Mouse (Mus musculus) cerebellum, postnatal 4 days (tissue): ENCODE results near the gene Smc4.
A peak's percentile ranks its signal among the peaks of the same experiment; 100 is the strongest.
"Not testable (repeated sequence)": the region's sequence is repeated elsewhere in the genome, so short reads cannot be mapped to it uniquely, and the experiment has no call there.

Source experiments
- DNase-seq, 2 experiments: peaks; one replicate each; pipeline ENCODE4 v3.0.0; 2022; ENCODE audit warnings: low spot score in 2 of 2, mixed read lengths in 1 of 2

Smc4 gene

GRCm38 (mm10) chr3:69017181-69017580 is 12.6 kb downstream of the Smc4 start:
- DNase-seq, result no peak

GRCm38 (mm10) chr3:69018635-69019034 is 14.1 kb downstream of the Smc4 start:
- not testable (repeated sequence) for DNase-seq

DNA sequence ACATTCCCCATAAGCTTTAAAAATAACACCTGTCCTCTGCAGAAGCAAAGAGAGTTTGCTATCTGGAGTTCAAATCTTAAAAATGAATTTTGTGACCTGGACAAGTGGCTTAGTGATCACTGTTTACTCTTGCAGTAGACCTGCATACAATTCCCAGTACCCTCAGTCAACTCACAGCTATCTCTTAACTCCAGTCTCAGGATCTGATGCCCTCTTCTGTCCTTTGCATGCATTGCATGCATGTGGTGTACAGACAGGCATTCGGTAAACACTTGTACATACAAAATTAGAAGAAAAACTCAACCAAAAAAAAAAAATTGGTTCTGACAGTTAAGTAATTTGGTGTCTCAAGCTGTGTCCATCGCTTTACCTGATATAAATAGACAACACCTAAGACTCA is 15.7 kb downstream of the Smc4 start:
- no peak for DNase-seq

DNA sequence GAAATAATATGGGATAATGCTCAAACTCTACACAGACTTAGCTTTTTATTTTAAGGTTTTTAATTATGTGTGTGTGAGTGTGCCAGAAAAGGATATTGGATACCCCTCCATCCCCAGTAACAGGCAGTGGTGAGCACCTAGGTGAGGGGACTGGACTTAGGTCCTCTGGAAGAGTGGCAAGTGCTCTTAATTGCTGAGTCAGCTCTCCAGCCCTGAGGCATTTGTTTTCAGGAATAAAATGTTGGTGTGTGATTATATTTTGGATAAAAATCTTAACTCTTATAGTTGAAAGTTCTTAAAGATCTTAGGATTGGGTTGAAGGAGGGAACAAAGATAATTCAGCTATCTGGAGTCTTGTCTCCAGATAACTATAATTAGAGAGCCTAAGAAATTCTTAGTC is 16.2 kb downstream of the Smc4 start:
- DNase-seq, result no peak

- no peak for DNase-seq
Observed at GRCm38 (mm10) chr3:69026133-69026783, 21.7 kb downstream of the Smc4 start.

- no peak for DNase-seq
Observed at GRCm38 (mm10) chr3:69040105-69040504, 35.6 kb downstream of the Smc4 start.

- DNase-seq, result no peak
Observed at GRCm38 (mm10) chr3:69041298-69041697, 36.8 kb downstream of the Smc4 start.

- no peak for DNase-seq
Observed at GRCm38 (mm10) chr3:69044167-69044591, 39.6 kb downstream of the Smc4 start.

DNA sequence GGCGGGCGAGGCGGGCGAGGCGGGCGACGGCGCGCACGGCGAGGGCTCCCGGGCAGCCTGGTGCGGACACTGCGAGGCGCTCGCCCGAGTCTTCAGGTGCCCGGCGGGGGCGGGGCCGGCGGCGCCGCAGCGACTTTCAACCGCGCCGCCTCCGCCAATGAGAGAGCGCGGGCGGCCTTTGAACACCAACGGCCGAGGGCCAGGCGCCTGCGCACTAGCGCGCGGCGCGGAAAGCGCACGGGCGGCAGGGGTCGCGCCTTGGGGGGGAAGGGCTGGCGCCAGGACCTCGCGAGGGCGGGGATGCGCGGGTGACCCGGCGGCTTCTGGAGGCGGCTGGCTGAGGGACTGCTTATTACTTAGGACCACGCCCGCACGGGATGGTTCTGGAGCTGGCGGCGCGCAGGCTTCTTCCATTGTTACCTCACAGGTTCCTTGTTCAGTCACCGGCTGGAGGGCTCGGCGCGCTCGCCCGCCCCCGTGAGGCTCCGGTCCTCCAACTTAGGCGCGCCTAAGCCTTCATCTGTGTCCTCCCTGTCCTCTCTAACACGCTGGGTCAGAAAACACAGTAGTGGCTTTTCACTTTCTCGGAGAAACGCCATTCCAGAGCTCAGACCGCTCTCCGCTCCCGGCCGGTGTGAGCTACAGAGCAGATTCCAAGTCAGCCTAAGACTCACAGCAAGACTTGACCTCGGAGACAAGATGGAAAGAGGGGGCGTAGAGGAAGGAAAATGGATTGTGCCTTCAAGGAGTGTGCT is 40.3 kb downstream of the Smc4 start, which contains the start of gene Trim59:
Gene Trim59 (minus strand): TSS at position 111 of the 755 bp plus-strand sequence.
- peak; percentile 80 to 93 for DNase-seq

DNA sequence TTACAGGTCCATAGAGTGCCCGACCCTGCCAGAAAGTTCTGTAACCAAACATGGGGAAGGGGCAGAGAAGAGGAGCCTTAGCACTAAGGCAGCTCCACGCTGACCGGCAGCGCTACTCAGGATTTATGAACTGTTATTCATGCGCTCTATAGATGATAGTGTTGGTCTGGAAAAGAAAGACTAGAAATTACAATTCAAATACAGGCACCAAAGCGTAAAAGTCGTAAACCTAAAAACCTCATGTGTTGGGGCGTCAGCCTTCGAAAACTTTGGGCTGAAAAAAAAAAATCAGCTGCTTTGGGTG is 40.8 kb downstream of the Smc4 start:
- no peak for DNase-seq

- no peak for DNase-seq
Observed at GRCm38 (mm10) chr3:69045750-69046149, 41.2 kb downstream of the Smc4 start.

DNA sequence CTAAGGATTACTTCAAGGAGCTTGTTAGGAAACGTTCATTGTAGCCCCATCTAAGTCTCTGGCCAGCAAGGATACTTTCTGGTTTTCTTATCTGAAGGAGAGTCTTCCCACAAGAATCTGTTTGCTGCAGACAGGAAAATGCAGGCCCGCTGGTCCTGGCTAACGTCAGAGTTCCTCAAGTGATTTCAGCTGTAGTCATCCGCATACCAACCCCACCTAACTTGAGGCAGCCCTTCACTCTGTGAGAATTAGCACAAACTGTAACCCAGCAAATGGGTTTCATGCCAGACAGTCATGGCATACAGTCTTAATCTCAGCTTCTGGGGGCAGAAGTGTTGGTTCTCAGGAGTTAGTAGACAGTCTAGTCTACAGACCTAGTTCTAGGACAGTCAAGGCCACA is 42.0 kb downstream of the Smc4 start:
- DNase-seq, result no peak

- no peak for DNase-seq
Observed at GRCm38 (mm10) chr3:69047684-69048083, 43.1 kb downstream of the Smc4 start.

- no peak for DNase-seq
Observed at GRCm38 (mm10) chr3:69049011-69049410, 44.5 kb downstream of the Smc4 start.

DNA sequence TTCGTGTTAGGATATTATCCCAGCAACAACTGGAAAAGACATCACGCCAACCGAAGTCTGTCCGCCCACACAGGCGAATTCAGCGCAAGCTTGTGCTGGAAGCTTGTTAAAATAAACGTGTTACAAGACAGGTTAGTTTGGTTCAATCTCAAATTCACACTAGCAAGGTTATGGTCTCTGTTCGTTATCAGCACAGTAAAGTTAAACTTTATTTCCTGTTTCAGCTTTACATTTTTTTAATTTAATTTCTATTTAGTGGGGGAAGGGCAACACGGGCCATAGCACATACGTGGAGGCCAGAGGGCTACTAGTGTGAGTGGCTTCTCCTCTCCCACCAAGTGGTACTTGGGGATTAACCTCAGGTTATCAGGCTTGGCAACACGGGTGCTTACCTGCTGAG is 47.4 kb downstream of the Smc4 start:
- no peak for DNase-seq

GRCm38 (mm10) chr3:69054760-69055432 is 50.4 kb downstream of the Smc4 start:
- DNase-seq, result no peak

DNA sequence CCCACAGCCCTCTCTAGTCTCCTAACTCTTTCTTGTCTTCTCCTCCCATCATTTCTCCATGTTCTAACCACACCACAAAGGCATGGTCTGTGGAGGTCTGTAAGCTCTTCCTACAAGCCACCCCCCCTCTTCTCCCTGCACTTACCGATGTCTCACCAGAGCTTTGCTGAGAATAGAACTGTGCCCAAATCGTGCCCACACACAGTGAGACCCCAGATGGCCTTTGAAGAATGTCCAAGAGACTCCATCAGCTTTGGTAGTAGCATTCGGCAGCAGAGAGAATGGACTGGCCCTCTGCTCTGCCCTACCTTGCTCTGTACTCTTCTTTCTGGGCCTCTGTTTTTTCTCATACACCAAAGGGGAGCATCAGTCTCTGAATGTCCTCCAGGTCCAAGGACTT is 51.3 kb downstream of the Smc4 start:
- DNase-seq, result no peak

GRCm38 (mm10) chr3:69060672-69061071 is 56.1 kb downstream of the Smc4 start:
- DNase-seq, result no peak

- no peak for DNase-seq
Observed at GRCm38 (mm10) chr3:69062764-69063163, 58.2 kb downstream of the Smc4 start.

DNA sequence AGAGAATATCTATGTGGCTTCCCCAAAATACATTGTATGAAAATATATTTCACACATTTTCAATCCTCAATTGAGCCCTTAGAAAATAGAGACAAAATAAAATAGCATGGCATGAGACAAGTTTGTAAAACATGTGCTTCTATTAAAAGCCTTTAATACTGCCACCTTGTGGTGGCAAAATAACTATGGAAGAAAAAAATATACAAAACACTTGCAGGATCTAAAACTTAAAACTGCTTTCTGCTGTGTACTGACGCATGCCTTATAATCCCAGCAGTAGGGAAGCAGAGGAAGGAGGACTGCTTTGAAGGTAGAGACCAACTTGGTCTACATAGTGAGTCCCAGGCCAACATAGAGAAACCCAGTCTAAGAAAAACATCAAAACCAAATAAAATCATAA is 59.5 kb downstream of the Smc4 start:
- DNase-seq, result no peak
